ENCODE assay signal across 14 mouse cellular contexts in genomic region chr12:80018086-80018485, GRCm38 (mm10).
DNase-seq lines count a peak whose midpoint lies in the region; ATAC-seq and TF ChIP-seq lines count a peak whose summit lies in the region.
"Had no signal": no experiment of that assay in that cellular context is flagged by ENCODE, and none has a peak within 500 bp of the region (broad histone marks: within the 10 kb centered on the region; RNA-seq: fewer than 3 reads in every experiment).

No protein-coding gene starts in this region.

- WGBS in kidney, postnatal 0 days, result 70% methylated on average over 8 of the region's 8 CpGs
- 60% methylated on average over 8 of the region's 8 CpGs for WGBS in lung, embryonic 15.5 days

- H3K36me3 ChIP-seq in kidney, postnatal 0 days (ENCODE audit: insufficient read depth, low read length), result no peaks in the 10 kb centered on the region
- H3K36me3 ChIP-seq in lung, embryonic 15.5 days, result no peaks in the 10 kb centered on the region

- no peak overlapping the region for H3K4me2 ChIP-seq in kidney, postnatal 0 days (ENCODE audit: low read length)
- H3K4me2 ChIP-seq in lung, embryonic 15.5 days, result no peak overlapping the region
- H3K4me2 ChIP-seq: forebrain, embryonic 13.5 days had no signal

- H3K4me3 ChIP-seq in kidney, postnatal 0 days (replicated peaks; ENCODE audit: low read depth, low read length), result no peak overlapping the region
- no peak overlapping the region for H3K4me3 ChIP-seq in lung, embryonic 15.5 days
- H3K4me3 ChIP-seq: forebrain, embryonic 13.5 days; myocyte had no signal

- H3K9ac ChIP-seq in kidney, postnatal 0 days (ENCODE audit: low read depth, low read length), result no peak overlapping the region
- no peak overlapping the region for H3K9ac ChIP-seq in lung, embryonic 15.5 days
- H3K9ac ChIP-seq: forebrain, embryonic 13.5 days had no signal

- H3K9me3 ChIP-seq in kidney, postnatal 0 days (replicated peaks; ENCODE audit: low read length), result no peaks in the 10 kb centered on the region
- H3K9me3 ChIP-seq in lung, embryonic 15.5 days, result no peaks in the 10 kb centered on the region
- H3K9me3 ChIP-seq: forebrain, embryonic 13.5 days had no signal

- intact Hi-C loops in left cerebral cortex, postnatal 14 days (cut with DNase I), result no loop called here

- peaks cover 40% of the 10 kb centered on the region for H3K4me1 ChIP-seq in kidney, postnatal 0 days (replicated peaks; ENCODE audit: insufficient read depth, low read length)
- peaks cover 75% of the 10 kb centered on the region for H3K4me1 ChIP-seq in lung, embryonic 15.5 days

- no peak for ATAC-seq in kidney, postnatal 0 days (replicated peaks; ENCODE audit: low FRiP score, low read depth)
- no peak for ATAC-seq in lung, embryonic 15.5 days (ENCODE audit: borderline replicate concordance, extremely low read depth, low FRiP score, low TSS enrichment)
- ATAC-seq: forebrain, embryonic 13.5 days had no signal

- no peak for TF ChIP-seq CTCF in kidney, postnatal 0 days (IDR thresholded peaks at IDR 0.05; ENCODE audit: low read depth)

- H3K27me3 ChIP-seq in kidney, postnatal 0 days (ENCODE audit: insufficient read depth, low read length), result no peaks in the 10 kb centered on the region
- H3K27me3 ChIP-seq in lung, embryonic 15.5 days, result no peaks in the 10 kb centered on the region
- H3K27me3 ChIP-seq: forebrain, embryonic 13.5 days had no signal

- peak overlapping the region; percentile 66; the same call in 1 of the 2 replicates for H3K27ac ChIP-seq in kidney, postnatal 0 days
- peak overlapping the region; percentile 67 for H3K27ac ChIP-seq in lung, embryonic 15.5 days
- H3K27ac ChIP-seq: forebrain, embryonic 13.5 days had no signal

- DNase-seq in gastrocnemius, postnatal 10 days, result peak; percentile 28
- no peak for DNase-seq in gastrocnemius, adult 8-10 months (ENCODE audit: low spot score in 2 of 2)
- DNase-seq in kidney, postnatal 0 days (ENCODE audit: low spot score), result no peak
- no peak for DNase-seq in kidney, postnatal 25 days
- no peak for DNase-seq in left cerebral cortex, postnatal 14 days (ENCODE audit: low spot score in 2 of 2)
- no peak for DNase-seq in frontal cortex, postnatal 25 days (ENCODE audit: low spot score in 2 of 2)
- no peak for DNase-seq in thymus, postnatal 0 days (ENCODE audit: low spot score)
- DNase-seq: cerebellum, adult 8-10 months; kidney, adult 18-20 months; liver; thymus, adult 2 months had no signal
